Mouse (Mus musculus) granulocyte monocyte progenitor cell, adult 5-6 weeks (primary cell): Measurements from ENCODE around the gene Mtor. TPM values are rescaled to one million over a fixed set of nuclear protein-coding genes. Genes with fewer than 3 reads are reported as not detected.

ENCODE experiments used
- ATAC-seq: replicated peaks from 2 replicates; pipeline ENCODE4 v1.8.0; 2016; ENCODE audit warnings: mild to moderate bottlenecking, moderate TSS enrichment, inconsistent platforms; ENCODE audit not compliant: poor library complexity, severe bottlenecking
- total RNA-seq, 2 experiments: library from RNA; stranded (forward) in 1 of 2; stranded (reverse) in 1 of 2; fragments of 200-712, 200-1000 nt in 1 of 2; fragments of >200 nt in 1 of 2; fragmentation: Nextera tagmentation in 1 of 2; gene quantifications; 2 replicates each; pipeline ENCODE4 v1.2.3; 2014 to 2017

Gene Mtor
- total RNA-seq, 2 experiments from 2014 or later, result 17.8 to 25.6 TPM

DNA sequence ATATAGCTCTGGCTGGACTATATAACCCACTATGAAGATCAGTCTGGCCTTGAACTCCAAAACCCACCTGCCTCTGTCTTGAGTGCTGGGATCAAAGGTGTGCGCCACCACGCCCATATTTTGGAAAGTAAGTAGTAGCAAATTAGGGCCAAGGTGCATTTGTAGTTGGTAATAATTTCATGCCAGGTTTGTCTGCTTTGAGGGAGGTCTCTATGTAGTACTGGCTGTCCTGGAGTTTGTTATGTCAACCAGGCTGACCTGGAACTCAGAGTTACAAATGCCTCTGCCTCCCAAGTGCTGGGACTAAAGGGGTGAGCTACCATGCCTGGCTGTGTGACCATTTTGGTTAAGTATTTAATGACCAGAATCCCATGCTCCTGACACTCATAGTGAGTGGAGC is 31.8 kb downstream of the Mtor start:
- no peak for ATAC-seq

DNA sequence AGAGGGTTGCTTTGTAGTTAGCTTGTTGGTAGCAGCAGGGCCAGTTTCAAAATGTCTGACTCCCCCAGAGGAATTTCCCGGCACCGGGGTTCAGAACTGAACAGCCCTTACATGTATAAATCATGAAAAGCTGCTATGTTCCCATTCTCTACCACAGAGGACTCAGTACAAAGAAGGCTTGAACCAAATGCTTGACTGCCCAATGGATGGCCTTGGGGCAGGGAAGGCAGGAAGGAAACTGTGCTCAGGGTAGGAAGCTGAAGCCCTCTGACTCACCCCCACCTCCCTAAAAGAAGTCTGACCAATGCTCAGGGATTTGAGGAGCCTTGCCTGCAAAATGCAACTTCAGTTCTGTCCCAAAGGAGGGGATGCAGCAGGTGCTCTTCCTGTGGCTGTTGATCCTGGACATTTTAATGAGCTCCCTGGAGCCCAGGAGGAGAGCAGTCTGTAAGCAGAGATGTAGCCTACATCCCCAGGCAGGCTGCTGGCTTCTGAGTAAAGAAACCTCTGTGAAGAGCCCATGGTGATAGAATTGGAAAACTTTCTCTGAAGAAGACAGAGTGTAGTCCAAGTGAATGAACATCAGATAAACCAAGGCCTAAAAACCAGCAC is 33.3 kb downstream of the Mtor start:
- ATAC-seq, result no peak

DNA sequence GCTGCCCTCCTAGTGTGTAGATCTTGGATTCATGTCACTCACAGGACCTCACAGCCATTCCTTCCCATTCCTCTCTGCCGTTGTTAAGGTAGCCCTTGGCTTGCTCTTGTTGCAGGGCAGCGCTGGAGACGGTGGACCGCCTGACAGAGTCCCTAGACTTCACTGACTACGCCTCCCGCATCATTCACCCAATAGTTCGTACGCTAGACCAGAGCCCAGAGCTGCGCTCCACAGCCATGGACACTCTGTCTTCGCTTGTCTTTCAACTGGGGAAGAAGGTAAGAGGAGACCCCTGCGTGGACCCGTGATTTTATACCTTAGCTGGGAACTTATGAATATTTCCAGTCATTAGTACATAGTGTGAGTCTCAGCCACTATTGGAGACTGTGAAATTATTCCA is 36.1 kb downstream of the Mtor start:
- ATAC-seq, result no peak

DNA sequence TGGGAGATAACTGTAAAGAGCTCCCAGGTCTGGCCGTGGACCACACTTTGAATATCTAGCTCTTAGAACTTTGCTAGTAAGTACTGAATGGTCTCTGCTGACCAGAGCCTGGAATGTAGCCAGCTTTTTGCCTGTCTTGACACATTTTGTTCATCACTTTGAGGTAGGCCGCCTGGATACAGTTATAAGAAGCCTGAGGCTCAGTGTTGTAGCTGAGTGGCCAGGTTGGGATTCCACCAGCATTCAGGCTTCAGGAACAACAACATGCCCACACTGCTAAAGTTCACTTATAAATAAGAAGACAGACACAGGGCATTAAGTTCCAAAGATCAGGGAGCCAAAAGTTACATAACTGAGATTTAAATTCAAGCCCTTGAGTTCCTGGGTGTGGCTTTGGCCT is 39.4 kb downstream of the Mtor start:
- no peak for ATAC-seq

DNA sequence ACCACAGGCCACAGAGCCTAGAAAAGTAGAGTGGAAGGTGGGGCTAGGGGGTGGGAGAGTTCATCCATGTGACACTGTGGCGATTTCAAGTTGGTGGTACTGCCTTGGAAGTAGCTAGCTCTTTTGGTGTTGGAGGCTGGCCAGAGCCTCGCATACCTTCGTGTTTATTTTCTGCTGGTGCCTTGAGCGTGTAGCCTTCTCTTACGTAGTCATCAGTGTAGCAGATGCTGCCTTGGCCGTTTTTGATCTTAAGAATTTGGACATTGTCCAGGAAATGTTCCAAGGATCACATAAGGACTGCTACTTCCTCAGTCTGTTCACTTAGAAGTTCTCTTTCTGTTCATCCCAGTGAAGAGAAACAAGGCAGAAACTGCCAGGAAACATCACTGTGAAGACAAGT is 42.1 kb downstream of the Mtor start:
- ATAC-seq, result no peak

DNA sequence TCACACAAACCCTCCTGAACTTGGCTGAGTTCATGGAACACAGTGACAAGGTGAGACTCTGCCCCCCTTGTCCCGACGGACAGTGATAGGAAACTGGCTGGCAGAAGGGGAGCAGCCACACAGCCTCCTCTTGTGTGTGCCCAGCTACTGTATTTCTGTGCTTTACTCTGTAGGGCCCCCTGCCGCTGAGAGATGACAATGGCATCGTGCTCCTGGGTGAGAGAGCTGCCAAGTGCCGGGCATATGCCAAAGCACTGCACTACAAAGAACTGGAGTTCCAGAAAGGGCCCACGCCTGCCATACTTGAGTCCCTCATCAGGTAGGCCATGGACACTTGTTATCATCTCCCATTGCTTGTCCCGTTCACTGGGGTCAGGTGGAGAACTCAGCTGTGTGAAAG is 43.0 kb downstream of the Mtor start:
- no peak for ATAC-seq

DNA sequence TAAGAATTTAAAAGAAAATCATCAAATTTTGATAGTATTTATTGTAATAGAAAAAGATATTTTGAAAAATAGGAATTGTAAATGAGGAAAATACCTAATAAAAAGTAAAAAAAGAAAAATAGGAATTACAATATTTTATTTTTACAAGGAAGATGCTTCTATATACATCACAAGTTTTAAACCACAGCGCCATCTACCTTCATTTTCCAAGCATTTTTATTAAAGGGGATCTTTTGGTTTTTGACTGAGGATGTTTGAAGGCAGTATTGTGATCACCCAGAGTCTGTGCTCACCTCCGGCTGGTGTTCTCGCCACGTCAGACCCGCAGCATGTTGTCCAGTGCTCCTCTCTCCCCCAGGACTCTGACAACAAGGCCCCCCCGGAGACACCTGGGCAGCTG is 46.7 kb downstream of the Mtor start:
- no peak for ATAC-seq

DNA sequence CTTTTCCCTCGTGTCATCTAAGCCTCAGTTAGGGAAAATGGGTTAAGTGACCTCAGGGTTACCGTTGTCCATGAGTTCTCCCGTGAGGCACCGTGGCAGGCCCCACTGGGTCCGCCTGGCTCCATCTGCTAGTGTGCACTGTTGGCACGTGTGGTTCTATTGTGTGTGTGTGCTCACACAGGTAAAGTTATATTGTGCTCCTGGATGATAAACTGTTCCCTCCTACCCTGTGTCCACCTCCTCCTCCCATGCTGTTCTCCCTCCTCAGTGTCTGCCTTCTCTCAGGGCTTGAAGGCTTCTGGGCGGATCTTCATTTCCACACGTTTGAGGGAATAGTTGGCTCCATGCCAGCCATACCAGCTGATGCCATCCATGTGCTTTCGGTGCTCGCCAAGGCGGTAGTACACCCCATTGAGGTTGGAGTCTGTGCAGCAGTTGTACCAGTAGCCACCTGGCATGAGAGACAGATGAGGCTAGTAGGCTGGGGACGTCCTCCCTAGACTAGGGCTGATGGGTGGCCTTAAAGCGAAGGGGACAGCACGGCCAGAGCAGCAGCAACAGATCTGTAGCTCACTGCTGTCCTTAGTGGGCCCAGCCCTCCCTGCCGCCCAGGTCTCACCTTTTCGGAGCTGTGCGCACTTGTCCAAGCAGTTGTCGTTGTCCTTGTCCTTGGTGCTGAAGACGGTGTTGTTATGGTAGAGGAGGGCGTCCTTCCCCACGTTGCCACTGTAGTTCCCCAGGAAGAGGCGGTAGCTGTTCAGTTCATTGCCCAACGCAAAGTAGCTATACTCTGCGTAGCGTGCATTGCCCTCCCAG is 47.7 kb downstream of the Mtor start:
- ATAC-seq, result no peak

DNA sequence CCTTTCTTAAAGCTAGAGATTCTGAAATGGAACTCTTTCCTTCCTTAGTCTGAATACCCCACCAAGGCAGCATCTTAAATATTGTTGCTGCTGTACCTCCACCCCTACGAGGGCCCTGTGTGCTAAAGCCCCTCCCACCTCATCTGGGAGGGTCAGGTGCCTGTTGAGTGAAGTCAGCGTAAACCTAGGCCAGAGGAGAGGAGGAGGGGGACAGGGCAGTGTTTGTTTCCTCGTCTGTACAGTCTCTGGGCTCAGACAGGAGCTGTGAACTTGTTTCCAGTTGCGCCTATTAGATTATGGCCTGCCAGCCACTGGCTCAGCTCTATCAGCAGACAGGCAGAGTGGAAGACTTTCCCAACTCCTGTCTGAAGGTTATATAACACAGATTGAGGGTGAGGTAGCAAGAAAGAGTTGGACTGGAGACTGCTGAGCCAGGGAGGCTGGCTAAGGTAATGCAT is 52.0 kb downstream of the Mtor start, which contains the start of gene Angptl7:
Gene Angptl7, minus strand, starts transcription at position 51 of the 458 bp plus-strand sequence.
- no peak for ATAC-seq

DNA sequence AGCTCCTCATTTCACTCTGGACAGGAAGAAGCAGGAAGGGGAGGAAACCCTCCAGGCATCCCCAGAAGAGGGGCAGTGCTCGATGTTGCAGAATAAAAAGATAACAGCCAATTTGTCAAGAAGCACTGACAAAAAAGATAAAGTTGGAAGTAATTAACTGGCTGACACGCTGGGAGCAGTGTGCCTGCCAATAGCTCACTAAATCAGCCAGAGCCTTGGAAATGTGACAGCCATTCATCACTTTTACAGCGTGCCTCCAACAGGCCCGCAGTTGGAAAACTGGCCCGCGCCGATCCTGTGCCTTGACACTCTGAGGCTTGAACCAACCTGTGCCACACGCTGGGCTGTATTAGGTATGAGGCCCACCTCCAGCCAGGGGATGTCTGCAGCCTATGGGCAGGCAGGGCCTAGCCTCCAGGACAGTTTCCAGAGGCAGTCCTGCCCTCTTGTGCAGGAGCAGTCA is 56.1 kb downstream of the Mtor start:
- no peak for ATAC-seq

DNA sequence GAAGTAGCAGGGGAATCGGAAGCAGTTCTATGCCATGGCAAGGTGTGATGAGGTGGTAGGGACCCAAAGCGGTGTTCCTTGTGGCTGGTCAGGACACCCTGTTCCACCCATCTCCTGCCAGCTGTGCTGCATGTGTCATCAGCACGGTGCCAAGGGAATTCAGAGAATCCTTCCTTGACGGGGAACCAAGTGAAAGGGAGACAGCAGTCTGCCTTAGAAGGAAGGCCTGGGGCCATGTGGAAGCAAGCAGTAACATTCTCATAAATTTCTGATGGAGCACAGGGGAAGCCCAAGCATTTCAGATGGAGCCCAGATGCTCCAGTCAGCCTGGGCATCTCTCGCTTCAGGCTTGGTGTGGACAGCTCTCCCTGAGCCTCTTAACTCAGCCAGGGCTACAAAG is 59.2 kb downstream of the Mtor start:
- no peak for ATAC-seq

DNA sequence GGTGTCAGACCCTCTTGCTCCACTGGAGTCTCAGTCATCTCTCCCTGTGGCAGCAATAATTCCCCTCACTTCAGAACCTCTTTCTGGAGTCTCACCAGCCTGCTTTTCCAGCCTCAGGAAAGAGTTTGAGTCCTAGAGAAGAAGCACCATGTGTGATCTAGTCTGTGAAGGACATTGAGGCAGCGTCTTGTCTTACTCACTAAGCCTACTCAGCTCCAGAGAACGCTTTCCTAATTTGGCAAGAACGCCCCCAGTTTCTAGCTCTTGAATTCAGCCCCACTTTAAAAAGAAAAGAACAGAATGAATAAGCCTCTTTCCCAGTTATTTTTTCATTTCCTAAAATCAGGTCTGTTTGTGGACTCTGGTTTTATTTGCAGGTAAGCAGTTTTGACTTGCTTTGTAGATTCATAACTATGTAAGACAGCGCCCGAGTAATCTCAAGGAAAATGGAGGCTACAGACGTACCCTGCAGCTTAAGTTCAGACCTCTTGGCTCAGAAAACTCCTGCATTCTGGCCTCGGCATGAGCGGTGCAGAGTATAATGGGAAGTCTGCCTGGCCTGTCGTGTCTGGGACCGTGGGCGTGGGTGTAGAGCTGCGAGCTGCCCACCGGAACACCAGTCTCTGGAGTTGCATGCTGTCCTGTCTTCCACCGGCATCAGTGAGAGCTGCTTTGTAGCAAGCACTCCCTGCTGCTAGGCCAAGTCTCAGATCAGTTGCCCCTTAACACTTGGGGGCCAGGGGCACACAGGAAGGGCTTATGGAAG is 59.9 kb downstream of the Mtor start:
- no peak for ATAC-seq

DNA sequence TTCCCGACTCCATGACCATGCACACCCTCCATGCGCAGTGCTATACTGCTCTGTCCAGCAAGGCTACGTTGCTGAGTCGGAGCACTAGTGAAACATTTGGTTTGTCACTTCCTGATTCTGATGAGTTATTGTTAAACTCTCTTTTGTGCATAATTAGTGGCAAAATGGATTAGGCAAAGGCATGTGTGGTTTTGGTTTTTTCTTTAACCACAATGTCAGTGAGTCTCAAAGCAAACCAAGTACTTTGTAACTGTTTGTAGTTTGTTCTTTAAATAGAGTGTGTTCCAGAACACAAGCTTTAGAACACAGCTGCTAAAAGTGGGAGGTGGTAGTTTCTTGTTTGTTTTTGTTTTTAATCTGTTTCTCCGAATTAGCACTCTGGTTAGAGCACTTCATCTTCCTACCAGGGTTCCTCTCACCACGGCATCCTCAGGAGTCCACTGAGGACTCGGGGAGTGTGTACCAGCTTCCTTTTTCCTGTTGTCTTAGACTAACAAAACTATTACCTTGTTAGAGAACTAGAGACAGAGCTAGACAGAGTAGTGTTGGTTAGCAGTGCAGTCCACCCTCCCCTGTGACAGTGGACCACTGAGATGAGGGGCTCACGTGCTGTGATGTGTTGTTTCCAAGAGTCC is 61.2 kb downstream of the Mtor start:
- ATAC-seq, result peak; percentile 90

DNA sequence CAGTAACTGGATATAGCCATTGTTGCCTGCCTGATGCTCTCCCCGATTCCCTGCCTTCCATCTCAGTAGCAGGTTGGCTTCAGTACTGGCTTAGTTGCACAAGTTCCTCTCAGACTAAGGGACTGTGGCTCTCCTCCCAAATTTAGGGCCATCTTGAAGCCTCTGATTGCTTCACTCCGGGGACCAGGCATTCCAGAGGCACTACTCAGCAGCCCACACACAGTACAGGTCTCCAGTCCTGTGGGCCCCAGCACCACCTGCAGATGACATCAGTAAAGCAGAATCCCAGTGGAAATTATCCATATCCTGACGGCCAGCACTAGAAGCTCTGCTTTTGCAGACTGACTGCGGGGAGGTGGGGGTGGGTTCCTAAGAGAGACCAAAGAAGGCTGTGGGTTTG is 62.3 kb downstream of the Mtor start:
- peak; percentile 50 for ATAC-seq

DNA sequence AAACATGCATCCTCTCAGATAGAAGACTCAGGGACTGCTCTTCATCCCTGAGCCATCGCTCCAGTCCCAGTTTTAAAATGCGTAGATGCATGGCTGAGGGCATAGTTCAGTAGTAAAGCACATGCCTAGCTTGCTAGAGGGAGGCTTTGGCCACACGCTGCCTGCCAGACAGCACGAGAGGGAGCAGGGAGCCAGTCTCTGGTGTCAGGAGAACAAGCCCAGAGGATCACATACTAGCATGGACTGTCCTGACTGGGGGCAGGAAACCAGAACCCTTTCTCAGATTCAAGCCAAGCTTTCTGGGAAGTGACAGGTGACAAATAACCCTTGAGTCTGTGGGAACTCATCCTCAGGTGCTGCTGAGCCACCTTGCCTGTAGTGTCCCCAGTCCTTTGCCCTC is 62.9 kb downstream of the Mtor start:
- ATAC-seq, result no peak

DNA sequence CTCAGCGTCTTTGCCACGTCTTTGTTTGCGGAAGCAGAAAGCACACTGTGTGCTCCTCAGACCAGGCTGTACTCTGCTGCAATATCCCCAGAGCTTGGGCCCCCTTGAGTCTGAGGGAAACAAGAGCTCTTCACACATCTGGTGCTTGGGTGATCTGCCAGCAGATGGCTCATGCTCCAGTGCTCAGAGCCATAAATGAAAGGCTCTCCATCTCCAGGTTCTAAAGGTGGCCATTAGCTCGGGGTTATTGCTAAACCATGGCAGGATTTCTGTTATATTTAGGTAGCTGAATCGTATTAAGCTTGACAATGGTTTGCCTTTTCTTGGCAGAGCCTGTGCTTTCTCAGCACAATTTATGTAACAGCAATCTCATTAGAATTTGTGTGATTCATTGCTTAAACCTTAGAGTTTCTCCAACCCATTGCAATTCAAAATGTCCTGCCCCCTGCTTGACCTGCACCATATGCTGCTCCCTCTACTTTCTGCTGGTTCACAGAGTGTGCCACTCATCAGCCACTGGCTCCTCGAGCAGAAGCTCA is 64.7 kb downstream of the Mtor start:
- no peak for ATAC-seq

DNA sequence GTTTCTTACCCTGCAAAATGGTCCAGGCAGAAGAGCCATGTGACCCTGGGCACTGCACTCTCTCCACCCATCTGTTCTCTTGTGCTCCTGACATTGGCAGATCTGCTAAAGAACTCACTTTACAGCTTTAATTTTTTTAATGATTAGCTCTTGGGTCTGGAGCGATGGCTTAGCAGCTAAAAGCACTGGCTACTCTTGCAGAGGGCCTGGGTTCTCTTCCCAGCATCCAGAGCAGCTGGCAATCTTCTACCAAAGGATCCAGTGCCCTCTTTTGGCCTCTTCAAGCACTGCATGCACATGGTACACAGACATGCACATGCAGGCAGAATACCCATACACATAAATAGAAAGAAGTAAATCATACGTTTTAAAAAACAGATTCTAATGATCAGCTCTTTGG is 66.9 kb downstream of the Mtor start:
- no peak for ATAC-seq

DNA sequence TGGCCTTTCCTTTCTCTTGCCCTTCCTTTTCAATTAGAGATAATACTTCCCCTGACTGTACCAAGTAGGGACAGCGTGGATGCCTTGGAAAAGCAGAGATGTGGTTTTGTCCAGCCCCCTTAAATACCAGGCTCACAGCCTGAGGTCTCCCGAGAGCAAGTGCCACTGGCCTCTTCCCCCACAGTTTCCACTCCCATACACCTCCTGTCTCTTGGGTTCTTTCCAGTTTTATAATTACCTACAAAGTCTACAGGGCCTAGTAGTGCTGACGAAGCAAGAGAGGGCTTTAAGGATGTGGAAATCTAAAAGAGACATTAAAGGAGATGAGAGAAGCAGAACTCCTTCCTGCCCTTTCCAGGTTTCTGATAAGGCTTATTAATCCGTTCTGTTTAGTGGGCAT is 69.4 kb downstream of the Mtor start:
- no peak for ATAC-seq

DNA sequence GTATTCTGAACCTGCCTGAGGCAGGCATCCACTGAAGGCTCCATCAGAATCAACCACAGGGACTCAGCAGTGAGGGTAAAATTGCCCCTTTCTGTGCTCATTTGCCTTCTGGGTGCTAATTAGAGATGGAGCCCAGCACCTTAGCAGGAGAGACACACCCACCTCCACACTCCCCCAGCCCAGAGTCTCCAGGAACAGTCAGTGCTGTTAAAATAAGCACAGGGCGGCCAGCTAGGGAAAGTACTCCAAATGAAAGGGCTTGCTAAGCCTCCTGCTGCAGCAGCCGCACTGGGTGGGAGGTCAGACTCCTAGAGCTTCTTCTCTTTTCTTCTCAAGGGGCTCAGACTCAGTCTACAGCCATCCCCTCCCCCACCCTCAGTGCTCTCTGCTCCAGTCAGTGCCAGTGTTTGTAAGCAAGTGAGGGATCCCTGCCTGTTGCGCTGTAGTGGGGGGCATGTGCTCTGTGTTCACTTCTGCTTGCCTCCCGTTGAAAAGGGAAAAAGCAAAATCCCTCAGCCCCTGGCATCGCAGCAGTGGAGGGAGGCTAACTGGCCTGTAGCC is 69.9 kb downstream of the Mtor start:
- ATAC-seq, result no peak

DNA sequence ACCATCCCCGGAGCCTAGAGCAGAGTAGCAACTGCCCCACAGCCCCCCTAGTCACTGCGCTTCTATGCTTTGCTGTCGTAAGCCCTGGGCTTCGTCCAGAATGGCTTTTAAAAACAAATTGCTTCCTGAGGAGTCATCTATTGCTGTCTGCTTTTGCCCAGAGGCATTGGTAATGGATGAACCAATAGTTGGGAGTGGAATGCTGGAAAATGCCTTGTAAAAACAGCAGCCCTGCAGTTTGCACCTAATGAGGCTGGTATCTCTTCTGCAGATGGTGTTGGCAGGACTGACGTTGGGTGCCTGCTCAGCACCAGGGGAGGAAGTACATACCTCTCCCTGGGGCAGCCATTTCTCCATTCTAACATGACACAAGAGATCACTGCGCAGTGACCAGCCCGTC is 75.1 kb downstream of the Mtor start:
- 0 out of 2 replicates have a peak, but pooled peaks have one; percentile 27 for ATAC-seq
